Mouse (Mus musculus): ENCODE data around the gene Celf2.

Celf2 gene

DNA sequence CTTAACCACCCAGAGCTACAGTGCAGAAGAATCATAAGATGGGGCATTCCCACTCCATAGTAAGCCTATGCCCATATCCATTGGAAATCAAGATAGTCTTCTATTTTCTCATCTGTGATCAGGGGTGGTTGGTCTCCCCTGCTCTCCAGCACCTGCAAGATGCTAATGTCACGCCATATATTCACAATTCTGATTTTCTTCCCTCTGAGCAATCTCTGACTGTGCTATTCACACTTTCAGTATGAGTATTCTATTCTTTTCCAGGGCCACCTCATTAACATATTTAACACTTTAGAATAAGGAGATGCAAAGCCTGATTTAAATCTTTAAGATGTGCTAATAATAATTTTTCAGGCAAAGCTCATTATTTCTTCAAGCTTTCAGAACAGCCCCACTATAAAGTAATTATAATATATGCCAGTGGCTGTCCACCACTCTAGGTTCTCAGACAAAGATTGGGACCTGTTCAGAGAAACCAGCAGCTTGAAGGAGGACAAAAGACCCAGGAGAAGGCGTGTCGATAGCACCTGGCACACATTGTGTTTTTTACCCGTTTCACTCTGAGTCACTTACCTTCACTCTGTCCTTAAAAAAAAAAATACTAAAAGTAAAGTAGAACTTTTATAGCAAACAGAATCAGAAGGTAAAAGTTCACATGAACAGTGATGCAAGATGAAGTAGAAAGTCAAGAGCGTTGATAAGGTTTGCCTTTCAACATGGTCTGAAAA is 48.9 kb downstream of the Celf2 start:
- TF ChIP-seq GATA4 (IDR thresholded peaks at IDR 0.05; ENCODE audit: insufficient replicate concordance, low read length), result no peak

GRCm38 (mm10) chr2:7438721-7439282 is 70.6 kb downstream of the Celf2 start:
- no peak for TF ChIP-seq GATA4 (IDR thresholded peaks at IDR 0.05; ENCODE audit: insufficient replicate concordance, low read length)

- TF ChIP-seq GATA4 (IDR thresholded peaks at IDR 0.05; ENCODE audit: insufficient replicate concordance, low read length), result no peak
These were observed 82.9 kb downstream of the Celf2 start for GRCm38 (mm10) chr2:7426481-7426880.

- TF ChIP-seq GATA4 (IDR thresholded peaks at IDR 0.05; ENCODE audit: insufficient replicate concordance, low read length), result no peak
These were observed 108.8 kb downstream of the Celf2 start for GRCm38 (mm10) chr2:7400530-7400929.

DNA sequence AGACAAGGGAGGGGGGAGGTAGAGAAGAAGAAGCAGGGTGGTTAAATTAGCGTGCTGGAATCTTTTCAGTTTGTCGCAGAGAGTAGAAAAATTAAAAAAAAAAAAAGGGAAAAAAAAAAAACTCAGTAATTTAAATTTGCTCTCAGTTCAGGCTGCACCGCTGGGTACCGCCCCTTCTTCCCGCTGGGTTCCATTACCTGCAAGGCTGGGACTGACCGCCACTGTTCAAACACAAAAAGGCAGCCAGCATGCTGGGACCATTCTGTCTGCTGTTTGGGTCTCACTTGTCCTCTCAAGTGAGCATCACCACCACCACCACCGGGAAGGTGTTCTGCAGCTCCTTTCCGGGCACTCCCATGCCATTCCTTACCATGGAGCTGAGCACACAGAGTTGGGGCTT is 113.4 kb downstream of the Celf2 start:
- TF ChIP-seq GATA4 (IDR thresholded peaks at IDR 0.05; ENCODE audit: insufficient replicate concordance, low read length), result no peak

DNA sequence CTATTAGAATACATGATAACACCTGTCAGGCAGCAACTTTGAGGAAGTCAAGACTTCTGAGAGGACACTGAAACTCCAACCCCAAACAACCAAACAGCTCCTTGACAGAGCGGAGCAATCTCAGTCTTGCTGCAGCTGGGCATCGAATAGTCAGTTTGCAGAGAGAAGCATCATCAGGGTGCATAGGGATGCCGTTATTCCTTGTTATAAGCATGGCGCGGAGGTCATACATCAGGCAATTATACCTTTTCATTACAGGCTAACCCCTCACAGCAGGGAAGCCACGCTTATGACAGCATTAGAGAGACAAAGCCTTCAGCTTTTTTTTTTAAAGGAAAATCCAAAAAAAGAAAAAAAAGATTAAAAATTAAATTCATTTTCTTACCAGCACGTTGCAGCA is 113.9 kb downstream of the Celf2 start:
- TF ChIP-seq GATA4 (IDR thresholded peaks at IDR 0.05; ENCODE audit: insufficient replicate concordance, low read length), result no peak

DNA sequence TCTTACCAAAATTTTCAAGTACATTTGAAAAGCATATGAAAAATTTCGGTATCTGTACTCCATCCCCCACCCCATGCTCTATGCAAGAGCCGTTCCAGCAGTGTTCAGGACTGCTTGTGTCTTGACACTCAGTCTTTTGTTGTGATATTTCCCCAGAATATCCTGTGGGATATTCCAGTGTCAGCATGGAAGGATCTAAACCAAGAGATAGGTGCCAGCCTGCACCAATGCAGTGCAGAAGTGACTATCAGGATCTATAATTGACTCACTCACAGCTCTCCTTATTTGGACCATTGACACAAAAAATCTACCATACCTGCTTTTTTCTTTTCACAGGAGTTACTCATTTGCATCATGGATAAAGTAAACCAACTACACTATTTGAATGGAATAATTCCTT is 116.9 kb downstream of the Celf2 start:
- no peak for TF ChIP-seq GATA4 (IDR thresholded peaks at IDR 0.05; ENCODE audit: insufficient replicate concordance, low read length)

GRCm38 (mm10) chr2:7389264-7389663 is 120.1 kb downstream of the Celf2 start:
- no peak for TF ChIP-seq GATA4 (IDR thresholded peaks at IDR 0.05; ENCODE audit: insufficient replicate concordance, low read length)

GRCm38 (mm10) chr2:7378736-7379135 is 130.6 kb downstream of the Celf2 start:
- no peak for TF ChIP-seq GATA4 (IDR thresholded peaks at IDR 0.05; ENCODE audit: insufficient replicate concordance, low read length)

- TF ChIP-seq GATA4 (IDR thresholded peaks at IDR 0.05; ENCODE audit: insufficient replicate concordance, low read length), result no peak
These were observed 131.5 kb downstream of the Celf2 start for GRCm38 (mm10) chr2:7377878-7378277.

- no peak for TF ChIP-seq GATA4 (IDR thresholded peaks at IDR 0.05; ENCODE audit: insufficient replicate concordance, low read length)
These were observed 141.6 kb downstream of the Celf2 start for GRCm38 (mm10) chr2:7367738-7368137.

DNA sequence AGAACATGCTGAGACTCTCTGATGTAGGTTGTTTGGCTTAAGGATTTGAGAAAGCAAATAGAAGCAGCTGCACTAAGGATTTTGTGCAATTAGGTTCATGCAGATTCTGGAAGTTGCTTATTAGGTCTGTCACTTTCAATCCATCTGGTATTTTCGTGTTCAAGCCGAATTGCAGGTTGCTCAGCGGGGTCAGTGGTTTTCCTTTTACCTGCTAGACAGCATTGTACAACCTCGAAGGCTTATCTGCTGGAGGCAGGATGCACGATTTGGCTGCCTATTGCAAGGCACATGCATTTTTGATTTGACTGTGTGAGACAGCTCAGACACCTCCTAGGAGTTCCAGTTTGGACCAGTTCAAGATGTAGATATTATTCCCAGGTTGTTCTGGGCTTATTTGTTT is 149.8 kb downstream of the Celf2 start:
- TF ChIP-seq GATA4 (IDR thresholded peaks at IDR 0.05; ENCODE audit: insufficient replicate concordance, low read length), result no peak

GRCm38 (mm10) chr2:7358816-7359215 is 150.5 kb downstream of the Celf2 start:
- TF ChIP-seq GATA4 (IDR thresholded peaks at IDR 0.05; ENCODE audit: insufficient replicate concordance, low read length), result no peak

- no peak for TF ChIP-seq GATA4 (IDR thresholded peaks at IDR 0.05; ENCODE audit: insufficient replicate concordance, low read length)
These were observed 158.1 kb downstream of the Celf2 start for GRCm38 (mm10) chr2:7351234-7351633.

- no peak for TF ChIP-seq GATA4 (IDR thresholded peaks at IDR 0.05; ENCODE audit: insufficient replicate concordance, low read length)
These were observed 162.5 kb downstream of the Celf2 start for GRCm38 (mm10) chr2:7346703-7347461.

DNA sequence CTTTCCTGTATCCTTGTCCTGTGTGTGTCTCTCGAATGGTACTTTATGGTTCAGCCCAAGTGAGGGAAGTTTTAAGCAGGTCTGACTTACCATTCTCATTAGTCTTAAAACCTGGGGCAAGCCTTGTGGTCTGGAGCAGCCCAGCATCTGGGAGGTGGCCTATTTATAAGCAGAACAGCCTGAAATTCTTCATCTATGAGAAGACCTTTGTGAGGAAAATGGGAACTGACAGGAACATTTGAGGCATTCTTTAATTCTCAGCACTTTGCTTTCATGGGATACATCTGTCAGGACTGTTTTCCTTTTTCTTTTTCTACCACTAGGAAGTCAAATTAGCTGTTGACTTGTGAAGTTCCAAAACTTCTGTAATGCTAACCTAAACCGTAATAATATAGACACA is 164.4 kb downstream of the Celf2 start:
- TF ChIP-seq GATA4 (IDR thresholded peaks at IDR 0.05; ENCODE audit: insufficient replicate concordance, low read length), result no peak
